Mouse (Mus musculus): Measurements from ENCODE around the gene Myo5c.

DNA sequence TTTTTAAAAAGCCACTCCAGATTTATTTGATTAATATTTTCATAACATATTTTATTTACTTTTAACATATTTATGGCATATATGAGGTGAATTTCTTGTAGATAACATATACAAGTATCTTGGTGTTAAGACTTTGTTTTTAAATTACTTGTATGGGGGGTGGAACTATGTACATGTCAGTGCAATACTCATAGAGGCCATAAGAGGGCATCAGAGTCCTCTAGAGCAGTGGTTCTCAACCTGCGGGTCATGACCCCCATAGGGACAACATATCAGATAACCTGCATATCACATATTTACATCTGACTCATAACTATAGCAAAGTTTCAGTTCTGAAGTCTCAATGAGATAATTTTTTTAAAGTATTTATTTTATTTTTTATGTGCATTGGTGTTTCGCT lies 67.5 kb downstream of the Myo5c start:
- TF ChIP-seq CTCF (IDR thresholded peaks at IDR 0.05; ENCODE audit: insufficient read depth, low read depth, low read length) (no peak), POLR2A (IDR thresholded peaks at IDR 0.05; ENCODE audit: insufficient read depth, low read depth, low read length) (no peak)

Data from olfactory bulb, adult 2 months (tissue).